9 mouse cellular contexts compared by ENCODE assay signal in genomic region chr4:106785345-106785744, GRCm38 (mm10). TPM values are rescaled to one million over a fixed set of nuclear protein-coding genes. Genes with fewer than 3 reads are reported as not detected.
DNase-seq lines count a peak whose midpoint lies in the region; ATAC-seq lines count a peak whose summit lies in the region.
"Had no signal": no experiment of that assay in that cellular context is flagged by ENCODE, and none has a peak within 500 bp of the region (broad histone marks: within the 10 kb centered on the region; RNA-seq: fewer than 3 reads in every experiment).

No protein-coding gene starts in this region.

- H3K9ac ChIP-seq in kidney, embryonic 15.5 days, result no peak overlapping the region
- no peak overlapping the region for H3K9ac ChIP-seq in intestine, embryonic 15.5 days
- H3K9ac ChIP-seq in neural tube, embryonic 12.5 days, result no peak overlapping the region
- H3K9ac ChIP-seq: liver, embryonic 15.5 days had no signal

- no peaks in the 10 kb centered on the region for H3K27me3 ChIP-seq in kidney, embryonic 15.5 days
- 0 out of 2 replicates have a peak, but pooled peaks cover 5% of the 10 kb centered on the region for H3K27me3 ChIP-seq in forebrain, embryonic 10.5 days (ENCODE audit: poor library complexity, severe bottlenecking)
- no peaks in the 10 kb centered on the region for H3K27me3 ChIP-seq in intestine, embryonic 15.5 days (replicated peaks)
- no peaks in the 10 kb centered on the region for H3K27me3 ChIP-seq in neural tube, embryonic 12.5 days (replicated peaks)

- 60% methylated on average over 7 of the region's 7 CpGs for WGBS in kidney, embryonic 15.5 days
- WGBS in forebrain, embryonic 10.5 days, result 56% methylated on average over 7 of the region's 7 CpGs
- 73% methylated on average over 7 of the region's 7 CpGs for WGBS in intestine, embryonic 15.5 days
- WGBS in neural tube, embryonic 12.5 days, result 54% methylated on average over 7 of the region's 7 CpGs

- no peak overlapping the region for H3K4me3 ChIP-seq in kidney, embryonic 15.5 days (replicated peaks)
- no peak overlapping the region for H3K4me3 ChIP-seq in forebrain, embryonic 10.5 days
- no peak overlapping the region for H3K4me3 ChIP-seq in intestine, embryonic 15.5 days (replicated peaks)
- H3K4me3 ChIP-seq in neural tube, embryonic 12.5 days, result no peak overlapping the region
- H3K4me3 ChIP-seq: liver, embryonic 15.5 days had no signal

- H3K4me2 ChIP-seq in kidney, embryonic 15.5 days, result no peak overlapping the region
- H3K4me2 ChIP-seq in intestine, embryonic 15.5 days (replicated peaks), result no peak overlapping the region
- H3K4me2 ChIP-seq in neural tube, embryonic 12.5 days (replicated peaks), result no peak overlapping the region; the same call in 1 of the 2 replicates
- H3K4me2 ChIP-seq: liver, embryonic 15.5 days had no signal

- DNase-seq in kidney, adult 11 months, result no peak
- no peak for DNase-seq in forebrain, embryonic 10.5 days (ENCODE audit: extremely low spot score, low spot score)
- DNase-seq in thymus, adult 18-20 months, result no peak
- DNase-seq in B cell, adult 2 months, result no peak

- peaks cover 66% of the 10 kb centered on the region for H3K4me1 ChIP-seq in kidney, embryonic 15.5 days
- H3K4me1 ChIP-seq in forebrain, embryonic 10.5 days, result peaks cover 88% of the 10 kb centered on the region
- peaks cover 42% of the 10 kb centered on the region for H3K4me1 ChIP-seq in intestine, embryonic 15.5 days (replicated peaks)
- peaks cover 43% of the 10 kb centered on the region for H3K4me1 ChIP-seq in neural tube, embryonic 12.5 days

- no peaks in the 10 kb centered on the region for H3K36me3 ChIP-seq in kidney, embryonic 15.5 days
- H3K36me3 ChIP-seq in forebrain, embryonic 10.5 days (replicated peaks), result no peaks in the 10 kb centered on the region
- no peaks in the 10 kb centered on the region for H3K36me3 ChIP-seq in intestine, embryonic 15.5 days
- no peaks in the 10 kb centered on the region for H3K36me3 ChIP-seq in neural tube, embryonic 12.5 days
- H3K36me3 ChIP-seq: liver, embryonic 15.5 days had no signal

- ATAC-seq in kidney, embryonic 15.5 days (replicated peaks; ENCODE audit: low FRiP score), result no peak
- ATAC-seq in intestine, embryonic 15.5 days, result no peak
- ATAC-seq in neural tube, embryonic 12.5 days (ENCODE audit: low FRiP score, low read depth), result peak; percentile 25; the same call in 1 of the 2 replicates
- no peak for ATAC-seq in inflammation-experienced regulatory T-cells, adult 6 months

- H3K27ac ChIP-seq in kidney, embryonic 15.5 days, result peak overlapping the region; percentile 91; the same call in 1 of the 2 replicates
- peak overlapping the region; percentile 91 for H3K27ac ChIP-seq in forebrain, embryonic 10.5 days
- peak overlapping the region; percentile 79; the same call in 1 of the 2 replicates for H3K27ac ChIP-seq in intestine, embryonic 15.5 days
- 0 out of 2 replicates have a peak overlapping the region, but pooled peaks have one; percentile 34 for H3K27ac ChIP-seq in neural tube, embryonic 12.5 days

- H3K9me3 ChIP-seq in kidney, embryonic 15.5 days (replicated peaks), result no peaks in the 10 kb centered on the region
- H3K9me3 ChIP-seq in forebrain, embryonic 10.5 days, result no peaks in the 10 kb centered on the region
- H3K9me3 ChIP-seq in intestine, embryonic 15.5 days, result no peaks in the 10 kb centered on the region
- no peaks in the 10 kb centered on the region for H3K9me3 ChIP-seq in neural tube, embryonic 12.5 days
- H3K9me3 ChIP-seq: liver, embryonic 15.5 days had no signal

RNA-seq across cellular contexts. Expression of gene Acot11, which starts 19.5 kb away (rescaled TPM):
- polyA plus RNA-seq in kidney, embryonic 15.5 days (2015; fragmentation: Nextera tagmentation; extraction: Ambion mirVana), result 2.7 and 3.7 TPM in 2 replicates
- polyA plus RNA-seq in forebrain, embryonic 10.5 days (2016; fragmentation: Nextera tagmentation; extraction: Ambion mirVana), result 1.9 and 2.1 TPM in 2 replicates
- polyA plus RNA-seq in intestine, embryonic 15.5 days (2015; fragmentation: Nextera tagmentation; extraction: Ambion mirVana), result 12.2 and 14.1 TPM in 2 replicates
- polyA plus RNA-seq in neural tube, embryonic 12.5 days (2016; fragmentation: Nextera tagmentation; extraction: Ambion mirVana), result 1.5 TPM in 2 replicates
- polyA plus RNA-seq in inflammation-experienced regulatory T-cells, adult 6 months (2017; shearing (Covaris generic)), result 1 to 10 TPM; 3.5 to 9.2 (median 5.8) TPM

RNA-seq across cellular contexts. Expression of gene Fam151a, which starts 51.7 kb away (rescaled TPM):
- polyA plus RNA-seq in kidney, embryonic 15.5 days (2015; fragmentation: Nextera tagmentation; extraction: Ambion mirVana), result 5.3 and 5.7 TPM in 2 replicates
- polyA plus RNA-seq in forebrain, embryonic 10.5 days (2016; fragmentation: Nextera tagmentation; extraction: Ambion mirVana), result 0.09 TPM in 1 of 2 replicates, not detected in the other
- polyA plus RNA-seq in intestine, embryonic 15.5 days (2015; fragmentation: Nextera tagmentation; extraction: Ambion mirVana), result 1.2 and 1.3 TPM in 2 replicates
- not detected in 2 replicates for polyA plus RNA-seq in neural tube, embryonic 12.5 days (2016; fragmentation: Nextera tagmentation; extraction: Ambion mirVana)
- not detected for polyA plus RNA-seq in inflammation-experienced regulatory T-cells, adult 6 months (2017; shearing (Covaris generic))
- polyA plus RNA-seq: liver, embryonic 15.5 days had no signal

RNA-seq across cellular contexts. Expression of gene Mroh7, which starts 54.6 kb away (rescaled TPM):
- polyA plus RNA-seq in kidney, embryonic 15.5 days (2015; fragmentation: Nextera tagmentation; extraction: Ambion mirVana), result 0.52 and 0.57 TPM in 2 replicates
- polyA plus RNA-seq in forebrain, embryonic 10.5 days (2016; fragmentation: Nextera tagmentation; extraction: Ambion mirVana), result 0.06 and 0.12 TPM in 2 replicates
- polyA plus RNA-seq in intestine, embryonic 15.5 days (2015; fragmentation: Nextera tagmentation; extraction: Ambion mirVana), result 0.16 and 0.38 TPM in 2 replicates
- 0.27 and 0.34 TPM in 2 replicates for polyA plus RNA-seq in neural tube, embryonic 12.5 days (2016; fragmentation: Nextera tagmentation; extraction: Ambion mirVana)
- not detected for polyA plus RNA-seq in inflammation-experienced regulatory T-cells, adult 6 months (2017; shearing (Covaris generic))

Comparison
In these comparisons a context has a peak if more than half of its experiments do, and no peak if none do; other contexts are left out.
1. H3K27ac ChIP-seq: peak in every context shown above with its lines; median percentile 91 in kidney, embryonic 15.5 days; 91 in forebrain, embryonic 10.5 days; 79 in intestine, embryonic 15.5 days; 34 in neural tube, embryonic 12.5 days.